Mouse (Mus musculus): ENCODE measurements around the gene Lpgat1. TPM values are rescaled to one million over a fixed set of nuclear protein-coding genes. Genes with fewer than 3 reads are reported as not detected.
A peak's percentile ranks its signal among the peaks of the same experiment; 100 is the strongest.

The Lpgat1 gene
- total and polyA plus RNA-seq, 2 experiments from 2014 or later: 32.7 to 37.5 TPM

- H3K4me1 ChIP-seq (ENCODE audit: control insufficient read depth, insufficient read depth): no peaks in the 10 kb centered on the region
- no peak for DNase-seq (ENCODE audit: low spot score)
- 76% methylated on average over 4 of the region's 4 CpGs for WGBS
Measured at GRCm38 (mm10) chr1:191814240-191814639, 96.6 kb downstream of the Lpgat1 start.

DNA sequence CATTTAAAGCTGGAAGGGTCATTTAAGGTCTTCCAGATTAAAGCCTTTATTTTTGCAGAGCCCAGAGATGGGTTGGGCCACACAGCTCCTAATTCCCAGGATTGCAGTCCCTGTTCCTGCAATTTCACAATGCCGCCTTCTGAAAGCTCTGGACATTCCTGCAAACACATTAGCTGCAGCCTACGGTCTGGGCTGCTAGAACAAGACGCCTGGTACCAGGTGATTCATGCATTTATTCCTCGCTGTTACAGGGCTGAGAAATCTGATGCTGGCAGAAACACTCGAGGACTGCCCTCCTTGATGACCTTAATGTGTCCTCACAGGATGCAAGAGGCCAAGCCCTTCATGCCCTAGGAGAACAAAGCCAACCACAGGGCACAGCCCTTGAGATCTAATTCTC lies 97.3 kb downstream of the Lpgat1 start:
- DNase-seq (ENCODE audit: low spot score) (no peak), ATAC-seq (ENCODE audit: insufficient read depth, low read depth) (no peak)
- no peak overlapping the region for H3K9ac ChIP-seq (replicated peaks; ENCODE audit: low read depth, low read length)
- H3K4me3 ChIP-seq (ENCODE audit: low read depth, low read length): no peak overlapping the region
- 58% methylated on average over 5 of the region's 5 CpGs for WGBS
- H3K4me2 ChIP-seq (ENCODE audit: low read depth, low read length): no peak overlapping the region
- H3K27me3 ChIP-seq (ENCODE audit: control insufficient read depth, insufficient read depth, low read length): no peaks in the 10 kb centered on the region
- no peaks in the 10 kb centered on the region for H3K36me3 ChIP-seq (replicated peaks; ENCODE audit: control insufficient read depth, insufficient read depth, low read length)
- H3K9me3 ChIP-seq (replicated peaks; ENCODE audit: control insufficient read depth, low read length): no peaks in the 10 kb centered on the region
- H3K4me1 ChIP-seq (ENCODE audit: control insufficient read depth, insufficient read depth): no peaks in the 10 kb centered on the region
- no peak overlapping the region for H3K27ac ChIP-seq (ENCODE audit: low read depth)
- no peak for TF ChIP-seq CTCF (IDR thresholded peaks at IDR 0.05; ENCODE audit: low read depth)
- no peak for TF ChIP-seq EP300 (IDR thresholded peaks at IDR 0.05; ENCODE audit: low read depth)

More at GRCm38 (mm10) chr1:191814240-191814639, 96.6 kb downstream of the Lpgat1 start:
- H3K27ac ChIP-seq (ENCODE audit: low read depth): no peak overlapping the region
- no peak overlapping the region for H3K9ac ChIP-seq (replicated peaks; ENCODE audit: low read depth, low read length)
- no peaks in the 10 kb centered on the region for H3K27me3 ChIP-seq (ENCODE audit: control insufficient read depth, insufficient read depth, low read length)
- no peak overlapping the region for H3K4me2 ChIP-seq (ENCODE audit: low read depth, low read length)
- ATAC-seq (ENCODE audit: insufficient read depth, low read depth): no peak
- no peaks in the 10 kb centered on the region for H3K9me3 ChIP-seq (replicated peaks; ENCODE audit: control insufficient read depth, low read length)
- H3K36me3 ChIP-seq (replicated peaks; ENCODE audit: control insufficient read depth, insufficient read depth, low read length): no peaks in the 10 kb centered on the region
- no peak for TF ChIP-seq CTCF (IDR thresholded peaks at IDR 0.05; ENCODE audit: low read depth)
- no peak for TF ChIP-seq EP300 (IDR thresholded peaks at IDR 0.05; ENCODE audit: low read depth)
- H3K4me3 ChIP-seq (ENCODE audit: low read depth, low read length): no peak overlapping the region

GRCm38 (mm10) chr1:191816596-191816995 lies 99.0 kb downstream of the Lpgat1 start:
- ATAC-seq (ENCODE audit: insufficient read depth, low read depth) (no peak), DNase-seq (ENCODE audit: low spot score) (no peak)
- Histone ChIP-seq H3K27me3 (ENCODE audit: control insufficient read depth, insufficient read depth, low read length) (no peaks in the 10 kb centered on the region), H3K9me3 (replicated peaks; ENCODE audit: control insufficient read depth, low read length) (no peaks in the 10 kb centered on the region), H3K4me2 (ENCODE audit: low read depth, low read length) (no peak overlapping the region), H3K9ac (replicated peaks; ENCODE audit: low read depth, low read length) (no peak overlapping the region), H3K4me3 (ENCODE audit: low read depth, low read length) (no peak overlapping the region), H3K27ac (ENCODE audit: low read depth) (no peak overlapping the region), H3K4me1 (ENCODE audit: control insufficient read depth, insufficient read depth) (no peaks in the 10 kb centered on the region), H3K36me3 (replicated peaks; ENCODE audit: control insufficient read depth, insufficient read depth, low read length) (no peaks in the 10 kb centered on the region)
- no peak for TF ChIP-seq CTCF (IDR thresholded peaks at IDR 0.05; ENCODE audit: low read depth)
- no peak for TF ChIP-seq EP300 (IDR thresholded peaks at IDR 0.05; ENCODE audit: low read depth)
- WGBS: 61% methylated on average over 3 of the region's 3 CpGs

GRCm38 (mm10) chr1:191817418-191818144 lies 99.9 kb downstream of the Lpgat1 start:
- 34% methylated on average over 19 of the region's 19 CpGs for WGBS

GRCm38 (mm10) chr1:191818145-191818631 lies 100.6 kb downstream of the Lpgat1 start:
- no peak overlapping the region for H3K27ac ChIP-seq (ENCODE audit: low read depth)
- no peak for TF ChIP-seq EP300 (IDR thresholded peaks at IDR 0.05; ENCODE audit: low read depth)
- TF ChIP-seq CTCF (IDR thresholded peaks at IDR 0.05; ENCODE audit: low read depth): no peak
- 38% methylated on average over 6 of the region's 6 CpGs for WGBS
- H3K27me3 ChIP-seq (ENCODE audit: control insufficient read depth, insufficient read depth, low read length): no peaks in the 10 kb centered on the region
- ATAC-seq (ENCODE audit: insufficient read depth, low read depth) (no peak), DNase-seq (ENCODE audit: low spot score) (no peak)
- no peak overlapping the region for H3K9ac ChIP-seq (replicated peaks; ENCODE audit: low read depth, low read length)
- no peaks in the 10 kb centered on the region for H3K9me3 ChIP-seq (replicated peaks; ENCODE audit: control insufficient read depth, low read length)
- no peak overlapping the region for H3K4me2 ChIP-seq (ENCODE audit: low read depth, low read length)
- 0 out of 2 replicates have a peak, but pooled peaks cover 8% of the 10 kb centered on the region for H3K4me1 ChIP-seq (ENCODE audit: control insufficient read depth, insufficient read depth)
- H3K4me3 ChIP-seq (ENCODE audit: low read depth, low read length): no peak overlapping the region
- 0 out of 2 replicates have a peak, but pooled peaks cover 1% of the 10 kb centered on the region for H3K36me3 ChIP-seq (replicated peaks; ENCODE audit: control insufficient read depth, insufficient read depth, low read length)

More at GRCm38 (mm10) chr1:191817418-191818144, 99.9 kb downstream of the Lpgat1 start:
- Histone ChIP-seq H3K36me3 (replicated peaks; ENCODE audit: control insufficient read depth, insufficient read depth, low read length) (no peaks in the 10 kb centered on the region), H3K9ac (replicated peaks; ENCODE audit: low read depth, low read length) (no peak overlapping the region), H3K27ac (ENCODE audit: low read depth) (no peak overlapping the region), H3K4me1 (ENCODE audit: control insufficient read depth, insufficient read depth) (0 out of 2 replicates have a peak, but pooled peaks cover 8% of the 10 kb centered on the region), H3K4me3 (ENCODE audit: low read depth, low read length) (no peak overlapping the region), H3K27me3 (ENCODE audit: control insufficient read depth, insufficient read depth, low read length) (no peaks in the 10 kb centered on the region), H3K9me3 (replicated peaks; ENCODE audit: control insufficient read depth, low read length) (no peaks in the 10 kb centered on the region), H3K4me2 (ENCODE audit: low read depth, low read length) (no peak overlapping the region)
- DNase-seq (ENCODE audit: low spot score): peak; percentile 90
- no peak for TF ChIP-seq EP300 (IDR thresholded peaks at IDR 0.05; ENCODE audit: low read depth)
- peak; percentile 97 for TF ChIP-seq CTCF (IDR thresholded peaks at IDR 0.05; ENCODE audit: low read depth)
- peak; percentile 59 for ATAC-seq (ENCODE audit: insufficient read depth, low read depth)
